Mouse (Mus musculus) hindbrain, embryonic 12.5 days (tissue): ENCODE data around the gene Map6. TPM values are rescaled to one million over a fixed set of nuclear protein-coding genes. Genes with fewer than 3 reads are reported as not detected.
A peak's percentile ranks its signal among the peaks of the same experiment; 100 is the strongest.

Experiments used
- ATAC-seq: fragments of 200-750 bp; cut with Nextera tagmentation; 2 replicates; pipeline ENCODE4 v1.8.0; 2017; ENCODE audit warnings: moderate TSS enrichment; ENCODE audit not compliant: low FRiP score
- H3K27ac ChIP-seq: fragments of 300-500 bp; sonication (generic); 2 replicates; pipeline ENCODE4 v1.5.1; 2016; ENCODE audit warnings: mild to moderate bottlenecking
- H3K27me3 ChIP-seq: fragments of 300-500 bp; sonication (generic); 2 replicates; pipeline ENCODE4 v1.6.1; 2016; ENCODE audit warnings: mild to moderate bottlenecking
- H3K36me3 ChIP-seq: fragments of 300-500 bp; sonication (generic); 2 replicates; pipeline ENCODE4 v1.6.1; 2016; ENCODE audit warnings: mild to moderate bottlenecking
- H3K4me1 ChIP-seq: fragments of 300-500 bp; sonication (generic); 2 replicates; pipeline ENCODE4 v1.6.1; 2016
- H3K4me2 ChIP-seq: fragments of 300-500 bp; sonication (generic); replicated peaks from 2 replicates; pipeline ENCODE4 v1.6.1; 2016; ENCODE audit warnings: mild to moderate bottlenecking
- H3K4me3 ChIP-seq: fragments of 300-500 bp; sonication (generic); 2 replicates; pipeline ENCODE4 v1.5.1; 2016; ENCODE audit warnings: mild to moderate bottlenecking
- H3K9ac ChIP-seq: fragments of 300-500 bp; sonication (generic); 2 replicates; pipeline ENCODE4 v1.6.1; 2016; ENCODE audit warnings: mild to moderate bottlenecking, moderate library complexity
- H3K9me3 ChIP-seq: fragments of 300-500 bp; sonication (generic); replicated peaks from 2 replicates; pipeline ENCODE4 v1.6.1; 2016; ENCODE audit warnings: mild to moderate bottlenecking
- WGBS: fragments of 180-500 bp; shearing (Covaris S2); methylation state at CpG from one replicate; pipeline ENCODE4 v1.1.7; 2016; 5-methylcytosine and 5-hydroxymethylcytosine counted together
- polyA plus RNA-seq: library from polyadenylated mRNA; unstranded; fragments of >200 nt; fragmentation: Nextera tagmentation; extraction: Ambion mirVana; gene quantifications from 2 replicates; pipeline ENCODE4 v1.2.1, GENCODE M21; 2016

The Map6 gene
- polyA plus RNA-seq, 1 experiment from 2014 or later = 103 TPM

- Histone ChIP-seq H3K4me3 (peak overlapping the region; percentile 82), H3K36me3 (no peaks in the 10 kb centered on the region), H3K27ac (peak overlapping the region; percentile 99), H3K27me3 (peaks cover 11% of the 10 kb centered on the region; the same call in 1 of the 2 replicates), H3K4me2 (peak overlapping the region; percentile 83), H3K9ac (peak overlapping the region; percentile 88), H3K4me1 (peaks cover 52% of the 10 kb centered on the region), H3K9me3 (no peaks in the 10 kb centered on the region)
- under 1% methylated on average over 29 of the region's 29 CpGs for WGBS
- peak; percentile 44 for ATAC-seq
These were observed 1.3 kb downstream of the Map6 start for GRCm38 (mm10) chr7:99268506-99268900.

- peak overlapping the region; percentile 82 for H3K4me3 ChIP-seq
- H3K36me3 ChIP-seq = no peaks in the 10 kb centered on the region
- H3K9me3 ChIP-seq = no peaks in the 10 kb centered on the region
- peak overlapping the region; percentile 83 for H3K4me2 ChIP-seq
- ATAC-seq = peak; percentile 7; the same call in 1 of the 2 replicates
- peaks cover 11% of the 10 kb centered on the region; the same call in 1 of the 2 replicates for H3K27me3 ChIP-seq
- peaks cover 59% of the 10 kb centered on the region for H3K4me1 ChIP-seq
- H3K9ac ChIP-seq = peak overlapping the region; percentile 88
- peak overlapping the region; percentile 99 for H3K27ac ChIP-seq
- 6% methylated on average over 42 of the region's 42 CpGs for WGBS
These were observed 2.0 kb downstream of the Map6 start for GRCm38 (mm10) chr7:99268951-99269945.

- ATAC-seq = no peak
- Histone ChIP-seq H3K4me3 (peak overlapping the region; percentile 82), H3K9me3 (no peaks in the 10 kb centered on the region), H3K4me1 (peaks cover 71% of the 10 kb centered on the region), H3K36me3 (no peaks in the 10 kb centered on the region), H3K27ac (peak overlapping the region; percentile 71), H3K4me2 (peak overlapping the region; percentile 83), H3K9ac (peak overlapping the region; percentile 88), H3K27me3 (peaks cover 8% of the 10 kb centered on the region; the same call in 1 of the 2 replicates)
- WGBS = 61% methylated on average over 9 of the region's 9 CpGs
These were observed 4.4 kb downstream of the Map6 start for GRCm38 (mm10) chr7:99271630-99272029.

GRCm38 (mm10) chr7:99275131-99275530, 7.9 kb downstream of the Map6 start:
- 0 out of 2 replicates have a peak overlapping the region, but pooled peaks have one; percentile 4 for H3K4me2 ChIP-seq
- no peaks in the 10 kb centered on the region for H3K27me3 ChIP-seq
- H3K4me1 ChIP-seq = peaks cover 64% of the 10 kb centered on the region
- no peaks in the 10 kb centered on the region for H3K9me3 ChIP-seq
- WGBS = 52% methylated on average over 6 of the region's 6 CpGs
- no peaks in the 10 kb centered on the region; the same call in 1 of the 2 replicates for H3K36me3 ChIP-seq
- H3K4me3 ChIP-seq = no peak overlapping the region
- no peak for ATAC-seq
- no peak overlapping the region for H3K9ac ChIP-seq
- no peak overlapping the region for H3K27ac ChIP-seq

GRCm38 (mm10) chr7:99276679-99277078, 9.4 kb downstream of the Map6 start:
- Histone ChIP-seq H3K9me3 (no peaks in the 10 kb centered on the region; the same call in 1 of the 2 replicates), H3K27ac (no peak overlapping the region), H3K9ac (no peak overlapping the region), H3K4me3 (no peak overlapping the region), H3K36me3 (no peaks in the 10 kb centered on the region; the same call in 1 of the 2 replicates), H3K4me1 (peaks cover 49% of the 10 kb centered on the region), H3K27me3 (no peaks in the 10 kb centered on the region), H3K4me2 (no peak overlapping the region)
- no peak for ATAC-seq
- 92% methylated on average over 1 of the region's 1 CpGs for WGBS

GRCm38 (mm10) chr7:99278309-99278708, 11.1 kb downstream of the Map6 start:
- H3K4me2 ChIP-seq = no peak overlapping the region
- 91% methylated on average over 8 of the region's 8 CpGs for WGBS
- H3K36me3 ChIP-seq = no peaks in the 10 kb centered on the region; the same call in 1 of the 2 replicates
- peaks cover 38% of the 10 kb centered on the region for H3K4me1 ChIP-seq
- H3K9me3 ChIP-seq = no peaks in the 10 kb centered on the region; the same call in 1 of the 2 replicates
- no peak overlapping the region for H3K4me3 ChIP-seq
- ATAC-seq = no peak
- H3K27ac ChIP-seq = no peak overlapping the region
- no peak overlapping the region for H3K9ac ChIP-seq
- H3K27me3 ChIP-seq = no peaks in the 10 kb centered on the region

- no peak overlapping the region for H3K4me2 ChIP-seq
- no peak overlapping the region for H3K27ac ChIP-seq
- no peaks in the 10 kb centered on the region; the same call in 1 of the 2 replicates for H3K9me3 ChIP-seq
- ATAC-seq = no peak
- WGBS = 69% methylated on average over 8 of the region's 8 CpGs
- no peak overlapping the region for H3K4me3 ChIP-seq
- no peaks in the 10 kb centered on the region for H3K27me3 ChIP-seq
- peaks cover 2% of the 10 kb centered on the region for H3K36me3 ChIP-seq
- H3K4me1 ChIP-seq = peaks cover 25% of the 10 kb centered on the region
- H3K9ac ChIP-seq = no peak overlapping the region
These were observed 12.3 kb downstream of the Map6 start for GRCm38 (mm10) chr7:99279586-99279985.

GRCm38 (mm10) chr7:99287287-99287686, 20.0 kb downstream of the Map6 start:
- no peaks in the 10 kb centered on the region for H3K27me3 ChIP-seq
- WGBS = 35% methylated on average over 3 of the region's 3 CpGs
- peak overlapping the region; percentile 87 for H3K27ac ChIP-seq
- H3K36me3 ChIP-seq = peaks cover 14% of the 10 kb centered on the region; the same call in 1 of the 2 replicates
- peaks cover 35% of the 10 kb centered on the region for H3K4me1 ChIP-seq
- no peak overlapping the region for H3K4me2 ChIP-seq
- H3K9ac ChIP-seq = no peak overlapping the region
- no peak overlapping the region for H3K4me3 ChIP-seq
- ATAC-seq = peak; percentile 96
- 0 out of 2 replicates have a peak, but pooled peaks cover 5% of the 10 kb centered on the region for H3K9me3 ChIP-seq

- Histone ChIP-seq H3K4me3 (no peak overlapping the region), H3K4me2 (no peak overlapping the region), H3K36me3 (peaks cover 30% of the 10 kb centered on the region), H3K27me3 (no peaks in the 10 kb centered on the region), H3K9me3 (0 out of 2 replicates have a peak, but pooled peaks cover 5% of the 10 kb centered on the region), H3K4me1 (peaks cover 41% of the 10 kb centered on the region), H3K9ac (no peak overlapping the region), H3K27ac (peak overlapping the region; percentile 30; the same call in 1 of the 2 replicates)
- 74% methylated on average over 8 of the region's 8 CpGs for WGBS
- no peak for ATAC-seq
These were observed 22.8 kb downstream of the Map6 start for GRCm38 (mm10) chr7:99290008-99290407.

GRCm38 (mm10) chr7:99290925-99291324, 23.7 kb downstream of the Map6 start:
- ATAC-seq = no peak
- no peak overlapping the region for H3K4me3 ChIP-seq
- H3K27me3 ChIP-seq = no peaks in the 10 kb centered on the region
- H3K9me3 ChIP-seq = 0 out of 2 replicates have a peak, but pooled peaks cover under 1% of the 10 kb centered on the region
- peaks cover 41% of the 10 kb centered on the region for H3K4me1 ChIP-seq
- peak overlapping the region; percentile 30; the same call in 1 of the 2 replicates for H3K27ac ChIP-seq
- no peak overlapping the region for H3K9ac ChIP-seq
- H3K36me3 ChIP-seq = peaks cover 28% of the 10 kb centered on the region
- 68% methylated on average over 6 of the region's 6 CpGs for WGBS
- H3K4me2 ChIP-seq = no peak overlapping the region

- peaks cover 20% of the 10 kb centered on the region for H3K4me1 ChIP-seq
- H3K36me3 ChIP-seq = peaks cover 23% of the 10 kb centered on the region
- H3K4me3 ChIP-seq = no peak overlapping the region
- 94% methylated on average over 2 of the region's 2 CpGs for WGBS
- no peak overlapping the region for H3K9ac ChIP-seq
- H3K4me2 ChIP-seq = no peak overlapping the region
- ATAC-seq = no peak
- no peaks in the 10 kb centered on the region for H3K27me3 ChIP-seq
- no peak overlapping the region for H3K27ac ChIP-seq
- no peaks in the 10 kb centered on the region for H3K9me3 ChIP-seq
These were observed 27.0 kb downstream of the Map6 start for GRCm38 (mm10) chr7:99294198-99294780.

- H3K9ac ChIP-seq = no peak overlapping the region
- H3K36me3 ChIP-seq = peaks cover 23% of the 10 kb centered on the region
- peak overlapping the region; percentile 24; the same call in 1 of the 2 replicates for H3K27ac ChIP-seq
- ATAC-seq = no peak
- no peaks in the 10 kb centered on the region for H3K9me3 ChIP-seq
- no peaks in the 10 kb centered on the region for H3K27me3 ChIP-seq
- H3K4me2 ChIP-seq = no peak overlapping the region
- WGBS = 71% methylated on average over 8 of the region's 8 CpGs
- H3K4me3 ChIP-seq = no peak overlapping the region
- H3K4me1 ChIP-seq = peaks cover 20% of the 10 kb centered on the region
These were observed 27.9 kb downstream of the Map6 start for GRCm38 (mm10) chr7:99295104-99295503.
